Mouse (Mus musculus) G1E (cell line): Measurements from ENCODE around the gene Stxbp4. TPM values are rescaled to one million over a fixed set of nuclear protein-coding genes. Genes with fewer than 3 reads are reported as not detected.

ENCODE experiments used
- ATAC-seq: 2 replicates; pipeline ENCODE4 v1.8.0; 2016; ENCODE audit warnings: mild to moderate bottlenecking; ENCODE audit not compliant: insufficient number of reproducible peaks, poor library complexity, low FRiP score, severe bottlenecking; ENCODE audit errors: extremely low read depth
- DNase-seq: peaks from one replicate; pipeline ENCODE4 v3.0.0; 2012; ENCODE audit warnings: low spot score
- H3K27me3 ChIP-seq: 2 replicates; pipeline ENCODE4 v1.6.1; 2012; ENCODE audit warnings: mild to moderate bottlenecking, low read length, inconsistent platforms; ENCODE audit not compliant: insufficient read depth
- H3K36me3 ChIP-seq: replicated peaks from 2 replicates; pipeline ENCODE3; 2012; ENCODE audit warnings: mild to moderate bottlenecking, inconsistent platforms
- H3K4me1 ChIP-seq: 2 replicates; pipeline ENCODE4 v1.6.1; 2012; ENCODE audit warnings: low read depth, low read length, inconsistent platforms, mixed read lengths; ENCODE audit not compliant: insufficient read depth
- H3K4me3 ChIP-seq: 2 replicates; pipeline ENCODE4 v1.5.1; 2012; ENCODE audit warnings: low read depth, mild to moderate bottlenecking, inconsistent platforms, low read length, moderate library complexity, mixed read lengths
- H3K9me3 ChIP-seq: replicated peaks from 2 replicates; pipeline ENCODE4 v1.6.1; 2012; ENCODE audit warnings: inconsistent platforms
- CTCF ChIP-seq: IDR thresholded peaks from 2 replicates; pipeline ENCODE4 v1.5.1; 2012; ENCODE audit warnings: low read depth, low read length, inconsistent platforms, mixed read lengths
- GATA1 ChIP-seq: IDR thresholded peaks from 2 replicates; pipeline ENCODE4 v1.6.1; 2012; ENCODE audit warnings: borderline replicate concordance, low read length, inconsistent platforms, mixed read lengths
- GATA2 ChIP-seq: IDR thresholded peaks from 2 replicates; pipeline ENCODE4 v1.6.1; 2012; ENCODE audit warnings: low read depth, low read length, inconsistent platforms, borderline replicate concordance
- POLR2AphosphoS5 ChIP-seq: IDR thresholded peaks from 2 replicates; pipeline ENCODE4 v1.6.1; 2012; ENCODE audit warnings: low read depth, low read length, inconsistent platforms; ENCODE audit not compliant: insufficient replicate concordance
- TAL1 ChIP-seq: conservative IDR thresholded peaks from 2 replicates; pipeline ENCODE4 v1.6.1; 2012; ENCODE audit warnings: low read depth, low read length, inconsistent platforms, mixed read lengths
- polyA plus RNA-seq: library from polyadenylated mRNA; stranded (reverse); fragments of >175 nt; gene quantifications from 2 replicates; pipeline ENCODE4 v1.2.3, GENCODE M21; 2012
- total RNA-seq, 2 experiments: library from RNA; stranded (forward) in 1 of 2; stranded (reverse) in 1 of 2; fragments of 200-1000 nt in 1 of 2; fragments of >200 nt in 1 of 2; fragmentation: Nextera tagmentation in 1 of 2; gene quantifications; 2 replicates each; pipeline ENCODE4 v1.2.3; 2014 to 2017

The Stxbp4 gene
- total and polyA plus RNA-seq, 3 experiments: 0.28 to 23.5 (median 8.2) TPM

- Histone ChIP-seq H3K36me3 (no peaks in the 10 kb centered on the region), H3K4me3 (no peak overlapping the region), H3K9me3 (no peaks in the 10 kb centered on the region), H3K4me1 (no peaks in the 10 kb centered on the region), H3K27me3 (0 out of 2 replicates have a peak, but pooled peaks cover 2% of the 10 kb centered on the region)
- no peak for DNase-seq
- TF ChIP-seq POLR2AphosphoS5 (no peak), CTCF (no peak), GATA2 (no peak)
- no peak for ATAC-seq
Measured at GRCm38 (mm10) chr11:90440851-90441250, 197.0 kb downstream of the Stxbp4 start.

- DNase-seq (no peak), ATAC-seq (no peak)
- Histone ChIP-seq H3K4me1 (no peaks in the 10 kb centered on the region), H3K9me3 (no peaks in the 10 kb centered on the region), H3K36me3 (no peaks in the 10 kb centered on the region), H3K4me3 (no peak overlapping the region), H3K27me3 (0 out of 2 replicates have a peak, but pooled peaks cover 2% of the 10 kb centered on the region)
- no peak for TF ChIP-seq POLR2AphosphoS5
- TF ChIP-seq GATA2: no peak
- no peak for TF ChIP-seq TAL1
- no peak for TF ChIP-seq CTCF
- no peak for TF ChIP-seq GATA1
Measured at GRCm38 (mm10) chr11:90438768-90439167, 199.1 kb downstream of the Stxbp4 start.

Other genes with a start within 250 kb of the Stxbp4 start
- not detected in 2 replicates for gene Hlf, start 247.2 kb downstream of the Stxbp4 start, total RNA-seq (2014; fragmentation: Nextera tagmentation)
- 0.06 and 0.33 TPM in 2 replicates for gene Hlf, start 247.2 kb downstream of the Stxbp4 start, total RNA-seq (2017)
- not detected in 2 replicates for gene Hlf, start 247.2 kb downstream of the Stxbp4 start, polyA plus RNA-seq
- 18.3 and 22.7 TPM in 2 replicates for gene Cox11, start 89 bp upstream of the Stxbp4 start, total RNA-seq (2014; fragmentation: Nextera tagmentation)
- gene Cox11, start 89 bp upstream of the Stxbp4 start, total RNA-seq (2017): 19.2 and 26.9 TPM in 2 replicates
- 11.6 and 15.6 TPM in 2 replicates for gene Cox11, start 89 bp upstream of the Stxbp4 start, polyA plus RNA-seq
- gene Tom1l1, start 50.3 kb upstream of the Stxbp4 start, total RNA-seq (2014; fragmentation: Nextera tagmentation): 36.5 and 75.4 TPM in 2 replicates
- 39.2 and 43.2 TPM in 2 replicates for gene Tom1l1, start 50.3 kb upstream of the Stxbp4 start, total RNA-seq (2017)
- 1.0 and 2.0 TPM in 2 replicates for gene Tom1l1, start 50.3 kb upstream of the Stxbp4 start, polyA plus RNA-seq